In the genomic region with DNA sequence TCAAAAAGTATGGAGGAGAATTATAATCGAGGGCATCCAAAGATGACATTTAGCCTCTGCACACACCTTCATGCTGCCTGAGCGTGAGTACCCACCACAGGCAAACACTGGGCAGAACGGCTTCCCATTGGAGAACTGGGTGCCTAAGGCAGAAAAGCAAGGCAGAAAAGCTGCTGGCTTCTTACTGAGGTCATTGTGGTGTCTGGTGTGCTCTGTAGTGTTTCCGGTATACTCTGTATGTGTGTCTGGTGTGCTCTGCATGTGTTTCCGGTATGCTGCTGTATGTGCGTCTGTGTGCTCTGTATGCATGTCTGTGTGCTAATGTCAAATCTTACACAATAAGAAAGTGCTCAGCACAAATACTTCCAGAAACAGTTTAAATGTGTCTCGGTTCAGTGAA, we compare ENCODE assay signal across 8 mouse cellular contexts.
DNase-seq lines count a peak whose midpoint lies in the region; ATAC-seq lines count a peak whose summit lies in the region.

No protein-coding gene starts in this region.

- no peak for ATAC-seq in heart, embryonic 15.5 days (replicated peaks; ENCODE audit: insufficient number of reproducible peaks, insufficient read depth, low FRiP score, low read depth)
- ATAC-seq in forebrain, embryonic 15.5 days (replicated peaks): no peak

- intact Hi-C loops in heart, postnatal 36 days (cut with DNase I): no loop called here

- no peaks in the 10 kb centered on the region for H3K9me3 ChIP-seq in heart, embryonic 15.5 days (replicated peaks)
- H3K9me3 ChIP-seq in forebrain, embryonic 15.5 days: no peaks in the 10 kb centered on the region

- peak overlapping the region; percentile 60 for H3K27ac ChIP-seq in heart, embryonic 15.5 days
- no peak overlapping the region for H3K27ac ChIP-seq in forebrain, embryonic 15.5 days (replicated peaks)

- 84% methylated on average over 7 of the region's 7 CpGs for WGBS in heart, embryonic 15.5 days
- WGBS in forebrain, embryonic 15.5 days: 83% methylated on average over 7 of the region's 7 CpGs

- H3K9ac ChIP-seq in heart, embryonic 15.5 days: no peak overlapping the region
- H3K9ac ChIP-seq in forebrain, embryonic 15.5 days (replicated peaks): no peak overlapping the region

- DNase-seq in heart, postnatal 36 days: no peak
- peak; percentile 55 for DNase-seq in 3T3-L1 (ENCODE audit: low read depth, low spot score)
- peak; percentile 82 for DNase-seq in T-cell, adult 2 months (ENCODE audit: low spot score)
- peak; percentile 62 for DNase-seq in naive thymus-derived CD4-positive, alpha-beta T cell, adult 2 months (ENCODE audit: low read depth)
- no peak for DNase-seq in frontal cortex, postnatal 10 days (ENCODE audit: low spot score in 2 of 2)
- no peak for DNase-seq in kidney, postnatal 10 days

- H3K4me1 ChIP-seq in heart, embryonic 15.5 days (replicated peaks): peaks cover 27% of the 10 kb centered on the region
- H3K4me1 ChIP-seq in forebrain, embryonic 15.5 days: peaks cover 24% of the 10 kb centered on the region

- H3K36me3 ChIP-seq in heart, embryonic 15.5 days: no peaks in the 10 kb centered on the region
- H3K36me3 ChIP-seq in forebrain, embryonic 15.5 days: no peaks in the 10 kb centered on the region

- H3K4me3 ChIP-seq in heart, embryonic 15.5 days: no peak overlapping the region
- H3K4me3 ChIP-seq in forebrain, embryonic 15.5 days: no peak overlapping the region

- no peak overlapping the region for H3K4me2 ChIP-seq in heart, embryonic 15.5 days
- H3K4me2 ChIP-seq in forebrain, embryonic 15.5 days (replicated peaks): no peak overlapping the region

- H3K27me3 ChIP-seq in heart, embryonic 15.5 days: no peaks in the 10 kb centered on the region
- no peaks in the 10 kb centered on the region for H3K27me3 ChIP-seq in forebrain, embryonic 15.5 days

Comparison
In these comparisons a context has a peak if more than half of its experiments do, and no peak if none do; other contexts are left out.
1. DNase-seq: peak in 3T3-L1 (single experiment), T-cell, adult 2 months (single experiment) and naive thymus-derived CD4-positive, alpha-beta T cell, adult 2 months (single experiment); none in heart, postnatal 36 days (0 of 2), frontal cortex, postnatal 10 days (0 of 2) and kidney, postnatal 10 days (single experiment).